Mouse (Mus musculus): ENCODE data around the gene Ccnyl1. TPM values are rescaled to one million over a fixed set of nuclear protein-coding genes. Genes with fewer than 3 reads are reported as not detected.

Gene Ccnyl1
- total RNA-seq, 1 experiment from 2014 or later: 3.9 TPM

- ATAC-seq (replicated peaks in 1 of 2; ENCODE audit: insufficient read depth in 1 of 2, low FRiP score in 2 of 2, low TSS enrichment in 1 of 2, low read depth in 1 of 2, poor library complexity in 2 of 2, severe bottlenecking in 2 of 2): no peak
Observed at GRCm38 (mm10) chr1:64733453-64734245, 43.4 kb downstream of the Ccnyl1 start.

- no peak for ATAC-seq (replicated peaks in 1 of 2; ENCODE audit: insufficient read depth in 1 of 2, low FRiP score in 2 of 2, low TSS enrichment in 1 of 2, low read depth in 1 of 2, poor library complexity in 2 of 2, severe bottlenecking in 2 of 2)
Observed at GRCm38 (mm10) chr1:64734771-64735750, 44.8 kb downstream of the Ccnyl1 start.

GRCm38 (mm10) chr1:64735781-64736680 is 45.8 kb downstream of the Ccnyl1 start:
- peak; percentile 9 to 19; a peak in 1 of 4 replicates for ATAC-seq (replicated peaks in 1 of 2; ENCODE audit: insufficient read depth in 1 of 2, low FRiP score in 2 of 2, low TSS enrichment in 1 of 2, low read depth in 1 of 2, poor library complexity in 2 of 2, severe bottlenecking in 2 of 2)

GRCm38 (mm10) chr1:64736681-64737501 is 46.6 kb downstream of the Ccnyl1 start:
- ATAC-seq (replicated peaks in 1 of 2; ENCODE audit: insufficient read depth in 1 of 2, low FRiP score in 2 of 2, low TSS enrichment in 1 of 2, low read depth in 1 of 2, poor library complexity in 2 of 2, severe bottlenecking in 2 of 2): no peak

- ATAC-seq (replicated peaks in 1 of 2; ENCODE audit: insufficient read depth in 1 of 2, low FRiP score in 2 of 2, low TSS enrichment in 1 of 2, low read depth in 1 of 2, poor library complexity in 2 of 2, severe bottlenecking in 2 of 2): peak; percentile 66 to 68
Observed at GRCm38 (mm10) chr1:64737502-64738179, 47.4 kb downstream of the Ccnyl1 start, which contains the start of gene Fzd5. Gene Fzd5, minus strand, starts transcription at chr1:64737751.

GRCm38 (mm10) chr1:64738180-64738555 is 47.9 kb downstream of the Ccnyl1 start:
- ATAC-seq (replicated peaks in 1 of 2; ENCODE audit: insufficient read depth in 1 of 2, low FRiP score in 2 of 2, low TSS enrichment in 1 of 2, low read depth in 1 of 2, poor library complexity in 2 of 2, severe bottlenecking in 2 of 2): peak in 1 of 2 experiments; percentile 3; a peak in 1 of 4 replicates

GRCm38 (mm10) chr1:64738661-64739082 is 48.4 kb downstream of the Ccnyl1 start:
- ATAC-seq (replicated peaks in 1 of 2; ENCODE audit: insufficient read depth in 1 of 2, low FRiP score in 2 of 2, low TSS enrichment in 1 of 2, low read depth in 1 of 2, poor library complexity in 2 of 2, severe bottlenecking in 2 of 2): peak; percentile 21 to 31; a peak in 2 of 4 replicates

- ATAC-seq (replicated peaks in 1 of 2; ENCODE audit: insufficient read depth in 1 of 2, low FRiP score in 2 of 2, low TSS enrichment in 1 of 2, low read depth in 1 of 2, poor library complexity in 2 of 2, severe bottlenecking in 2 of 2): no peak
Observed at GRCm38 (mm10) chr1:64742741-64743408, 52.6 kb downstream of the Ccnyl1 start.

GRCm38 (mm10) chr1:64744616-64745015 is 54.4 kb downstream of the Ccnyl1 start:
- no peak for ATAC-seq (replicated peaks in 1 of 2; ENCODE audit: insufficient read depth in 1 of 2, low FRiP score in 2 of 2, low TSS enrichment in 1 of 2, low read depth in 1 of 2, poor library complexity in 2 of 2, severe bottlenecking in 2 of 2)

GRCm38 (mm10) chr1:64753109-64753508 is 62.9 kb downstream of the Ccnyl1 start:
- ATAC-seq (replicated peaks in 1 of 2; ENCODE audit: insufficient read depth in 1 of 2, low FRiP score in 2 of 2, low TSS enrichment in 1 of 2, low read depth in 1 of 2, poor library complexity in 2 of 2, severe bottlenecking in 2 of 2): no peak

GRCm38 (mm10) chr1:64753668-64754067 is 63.4 kb downstream of the Ccnyl1 start:
- no peak for ATAC-seq (replicated peaks in 1 of 2; ENCODE audit: insufficient read depth in 1 of 2, low FRiP score in 2 of 2, low TSS enrichment in 1 of 2, low read depth in 1 of 2, poor library complexity in 2 of 2, severe bottlenecking in 2 of 2)

- ATAC-seq (replicated peaks in 1 of 2; ENCODE audit: insufficient read depth in 1 of 2, low FRiP score in 2 of 2, low TSS enrichment in 1 of 2, low read depth in 1 of 2, poor library complexity in 2 of 2, severe bottlenecking in 2 of 2): no peak
Observed at GRCm38 (mm10) chr1:64754658-64755057, 64.4 kb downstream of the Ccnyl1 start.

- ATAC-seq (replicated peaks in 1 of 2; ENCODE audit: insufficient read depth in 1 of 2, low FRiP score in 2 of 2, low TSS enrichment in 1 of 2, low read depth in 1 of 2, poor library complexity in 2 of 2, severe bottlenecking in 2 of 2): peak; percentile 56 to 70; a peak in 3 of 4 replicates
Observed at GRCm38 (mm10) chr1:64755971-64756639, 65.8 kb downstream of the Ccnyl1 start.

- ATAC-seq (replicated peaks in 1 of 2; ENCODE audit: insufficient read depth in 1 of 2, low FRiP score in 2 of 2, low TSS enrichment in 1 of 2, low read depth in 1 of 2, poor library complexity in 2 of 2, severe bottlenecking in 2 of 2): peak; percentile 38 to 66
Observed at GRCm38 (mm10) chr1:64756640-64757030, 66.4 kb downstream of the Ccnyl1 start.

- ATAC-seq (replicated peaks in 1 of 2; ENCODE audit: insufficient read depth in 1 of 2, low FRiP score in 2 of 2, low TSS enrichment in 1 of 2, low read depth in 1 of 2, poor library complexity in 2 of 2, severe bottlenecking in 2 of 2): 0 out of 4 replicates have a peak, but pooled peaks of 1 of the 2 experiments have one; percentile 44
Observed at GRCm38 (mm10) chr1:64757254-64757653, 67.0 kb downstream of the Ccnyl1 start.

Data from hematopoietic stem cell, adult 5-6 weeks (primary cell).